ENCODE assay signal across 15 mouse cellular contexts in genomic region chr13:113454490-113455295, GRCm38 (mm10).
DNase-seq lines count a peak whose midpoint lies in the region; ATAC-seq and TF ChIP-seq lines count a peak whose summit lies in the region.
"Had no signal": no experiment of that assay in that cellular context is flagged by ENCODE, and none has a peak within 500 bp of the region (broad histone marks: within the 10 kb centered on the region; RNA-seq: fewer than 3 reads in every experiment).

No protein-coding gene starts in this region.

- DNase-seq in heart, adult 8-10 months (ENCODE audit: low spot score), result no peak
- DNase-seq in ES-CJ7 (ENCODE audit: low read depth, low spot score), result peak; percentile 12
- peak; percentile 73 for DNase-seq in heart, postnatal 0 days (ENCODE audit: low spot score)
- no peak for DNase-seq in layer of hippocampus, postnatal 10 days (ENCODE audit: low spot score in 2 of 2)
- DNase-seq: cerebellum, adult 11-12 months; kidney, adult 11 months; liver, postnatal 0 days had no signal

- H3K27me3 ChIP-seq in heart, embryonic 15.5 days, result no peaks in the 10 kb centered on the region
- no peaks in the 10 kb centered on the region for H3K27me3 ChIP-seq in heart, postnatal 0 days (ENCODE audit: control insufficient read depth, insufficient read depth, low read length)
- no peaks in the 10 kb centered on the region for H3K27me3 ChIP-seq in midbrain, embryonic 15.5 days (replicated peaks)
- H3K27me3 ChIP-seq: forebrain, embryonic 12.5 days had no signal

- whole genome bisulfite sequencing in heart, embryonic 15.5 days, result 32% methylated on average over 11 of the region's 11 CpGs
- WGBS in heart, postnatal 0 days, result 20% methylated on average over 11 of the region's 11 CpGs
- WGBS in midbrain, embryonic 15.5 days, result 75% methylated on average over 11 of the region's 11 CpGs

- peak overlapping the region; percentile 47 for H3K4me2 ChIP-seq in heart, embryonic 15.5 days
- H3K4me2 ChIP-seq in heart, postnatal 0 days (ENCODE audit: low read depth, low read length), result peak overlapping the region; percentile 11
- no peak overlapping the region for H3K4me2 ChIP-seq in midbrain, embryonic 15.5 days
- H3K4me2 ChIP-seq: forebrain, embryonic 12.5 days had no signal

- no peak overlapping the region; the same call in 1 of the 2 replicates for H3K4me3 ChIP-seq in heart, embryonic 15.5 days
- H3K4me3 ChIP-seq in heart, postnatal 0 days (ENCODE audit: low read depth, low read length), result no peak overlapping the region
- no peak overlapping the region for H3K4me3 ChIP-seq in midbrain, embryonic 15.5 days
- H3K4me3 ChIP-seq: forebrain, embryonic 12.5 days; hindbrain, embryonic 10.5 days; layer of hippocampus, adult 2 months had no signal

- ATAC-seq in heart, embryonic 15.5 days (replicated peaks; ENCODE audit: insufficient number of reproducible peaks, insufficient read depth, low FRiP score, low read depth), result peak; percentile 92
- ATAC-seq in heart, postnatal 0 days (ENCODE audit: insufficient read depth, low read depth), result peak; percentile 97
- peak; percentile 80 for ATAC-seq in megakaryocyte, adult 5-6 weeks (ENCODE audit: poor library complexity, severe bottlenecking)
- no peak for ATAC-seq in midbrain, embryonic 15.5 days (replicated peaks)
- ATAC-seq in inflammation-experienced regulatory T-cells, adult 6 months, result no peak
- ATAC-seq: liver, postnatal 0 days; midbrain, embryonic 16.5 days had no signal

- no peak overlapping the region for H3K9ac ChIP-seq in heart, embryonic 15.5 days
- no peak overlapping the region for H3K9ac ChIP-seq in heart, postnatal 0 days (replicated peaks; ENCODE audit: low read depth, low read length)
- no peak overlapping the region for H3K9ac ChIP-seq in midbrain, embryonic 15.5 days
- H3K9ac ChIP-seq: forebrain, embryonic 12.5 days; liver, postnatal 0 days had no signal

- H3K36me3 ChIP-seq in heart, embryonic 15.5 days, result no peaks in the 10 kb centered on the region
- no peaks in the 10 kb centered on the region for H3K36me3 ChIP-seq in heart, postnatal 0 days (replicated peaks; ENCODE audit: control insufficient read depth, insufficient read depth, low read length)
- no peaks in the 10 kb centered on the region for H3K36me3 ChIP-seq in midbrain, embryonic 15.5 days (replicated peaks)
- H3K36me3 ChIP-seq: forebrain, embryonic 12.5 days; hindbrain, embryonic 10.5 days had no signal

- no peak for TF ChIP-seq CTCF in heart, postnatal 0 days (IDR thresholded peaks at IDR 0.05; ENCODE audit: low read depth)

- no peak for TF ChIP-seq EP300 in heart, postnatal 0 days (IDR thresholded peaks at IDR 0.05; ENCODE audit: low read depth)

- H3K9me3 ChIP-seq in heart, embryonic 15.5 days (replicated peaks), result no peaks in the 10 kb centered on the region
- no peaks in the 10 kb centered on the region for H3K9me3 ChIP-seq in heart, postnatal 0 days (replicated peaks; ENCODE audit: control insufficient read depth, low read length)
- no peaks in the 10 kb centered on the region for H3K9me3 ChIP-seq in midbrain, embryonic 15.5 days
- H3K9me3 ChIP-seq: forebrain, embryonic 12.5 days; hindbrain, embryonic 10.5 days had no signal

- peaks cover 4% of the 10 kb centered on the region for H3K4me1 ChIP-seq in heart, embryonic 15.5 days (replicated peaks)
- peaks cover 6% of the 10 kb centered on the region; the same call in 1 of the 2 replicates for H3K4me1 ChIP-seq in heart, postnatal 0 days (ENCODE audit: control insufficient read depth, insufficient read depth)
- no peaks in the 10 kb centered on the region for H3K4me1 ChIP-seq in midbrain, embryonic 15.5 days
- H3K4me1 ChIP-seq: forebrain, embryonic 12.5 days; hindbrain, embryonic 10.5 days had no signal

- peak overlapping the region; percentile 67 for H3K27ac ChIP-seq in heart, embryonic 15.5 days
- H3K27ac ChIP-seq in heart, postnatal 0 days (ENCODE audit: low read depth), result peak overlapping the region; percentile 65
- H3K27ac ChIP-seq in midbrain, embryonic 15.5 days, result no peak overlapping the region
- H3K27ac ChIP-seq: forebrain, embryonic 12.5 days; hindbrain, embryonic 10.5 days; layer of hippocampus, adult 2 months had no signal

Comparison
In these comparisons a context has a peak if more than half of its experiments do, and no peak if none do; other contexts are left out.
1. DNase-seq: peak in ES-CJ7 (single experiment) and heart, postnatal 0 days (single experiment); none in heart, adult 8-10 months (single experiment) and layer of hippocampus, postnatal 10 days (0 of 2).
2. ATAC-seq: peak in heart, embryonic 15.5 days (single experiment), heart, postnatal 0 days (single experiment) and megakaryocyte, adult 5-6 weeks (single experiment); none in midbrain, embryonic 15.5 days (single experiment) and inflammation-experienced regulatory T-cells, adult 6 months (single experiment).